Comparison of ENCODE assay signal across 8 mouse cellular contexts in the genomic region with DNA sequence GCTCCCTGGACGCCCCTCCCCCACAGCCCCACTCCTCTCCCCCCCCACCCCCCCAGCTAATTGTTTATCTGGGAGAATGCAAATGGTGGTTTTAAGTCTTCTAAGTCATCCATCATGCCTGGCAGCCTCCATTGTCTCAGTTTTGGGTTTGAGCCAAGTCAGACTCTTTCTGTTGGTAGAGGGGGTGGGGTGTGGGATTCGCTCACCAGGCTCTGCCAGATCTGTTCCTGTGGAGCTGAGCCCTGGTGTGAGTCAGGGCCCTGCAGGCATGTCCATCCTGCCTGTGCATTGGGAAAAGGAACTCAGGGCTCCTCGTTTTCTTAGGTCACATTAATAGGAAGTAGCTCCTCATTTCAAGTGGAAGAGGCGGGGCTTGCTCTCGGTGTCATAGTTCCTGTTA.
A peak's percentile ranks its signal among the peaks of the same experiment; 100 is the strongest.
DNase-seq lines count a peak whose midpoint lies in the region; ATAC-seq and TF ChIP-seq lines count a peak whose summit lies in the region.

No protein-coding gene starts in this region.

- no peak for TF ChIP-seq POLR2A in liver, adult 2 months (IDR thresholded peaks at IDR 0.05; ENCODE audit: extremely low read depth, insufficient read depth, low read length)
- no peak for TF ChIP-seq POLR2A in thymus, adult 2 months (IDR thresholded peaks at IDR 0.05; ENCODE audit: control insufficient read depth, extremely low read depth, insufficient read depth, low read length, poor library complexity)

- H3K4me1 ChIP-seq in heart, embryonic 10.5 days: peaks cover 94% of the 10 kb centered on the region
- peaks cover 30% of the 10 kb centered on the region for H3K4me1 ChIP-seq in liver, adult 2 months (ENCODE audit: control insufficient read depth, insufficient read depth, low read length)
- H3K4me1 ChIP-seq in midbrain, embryonic 16.5 days (ENCODE audit: control insufficient read depth, insufficient read depth, low read length): peaks cover 37% of the 10 kb centered on the region
- no peaks in the 10 kb centered on the region for H3K4me1 ChIP-seq in thymus, adult 2 months (replicated peaks; ENCODE audit: control insufficient read depth, insufficient read depth, low read length)

- H3K36me3 ChIP-seq in heart, embryonic 10.5 days: no peaks in the 10 kb centered on the region
- no peaks in the 10 kb centered on the region for H3K36me3 ChIP-seq in liver, adult 2 months (ENCODE audit: control insufficient read depth, insufficient read depth, low read length)
- H3K36me3 ChIP-seq in midbrain, embryonic 16.5 days (ENCODE audit: control insufficient read depth, insufficient read depth, low read length): no peaks in the 10 kb centered on the region
- no peaks in the 10 kb centered on the region for H3K36me3 ChIP-seq in thymus, adult 2 months (ENCODE audit: control insufficient read depth, insufficient read depth, low read length)

- H3K27ac ChIP-seq in heart, embryonic 10.5 days: peak overlapping the region; percentile 79
- H3K27ac ChIP-seq in liver, adult 2 months (replicated peaks; ENCODE audit: insufficient read depth, low read depth, low read length): no peak overlapping the region
- H3K27ac ChIP-seq in midbrain, embryonic 16.5 days (ENCODE audit: low read length): peak overlapping the region; percentile 67
- no peak overlapping the region for H3K27ac ChIP-seq in thymus, adult 2 months (ENCODE audit: control insufficient read depth, insufficient read depth, low read length)

- H3K79me2 ChIP-seq in liver, adult 2 months (ENCODE audit: control insufficient read depth, insufficient read depth, low read length): peaks cover 2% of the 10 kb centered on the region; the same call in 1 of the 2 replicates

- no peak for TF ChIP-seq CTCF in liver, adult 2 months (IDR thresholded peaks at IDR 0.05; ENCODE audit: low read depth, low read length)
- TF ChIP-seq CTCF in thymus, adult 2 months (IDR thresholded peaks at IDR 0.05; ENCODE audit: borderline replicate concordance, control insufficient read depth, extremely low read depth, insufficient read depth, low read length, poor library complexity): no peak

- peak overlapping the region; percentile 29; the same call in 1 of the 2 replicates for H3K4me3 ChIP-seq in heart, embryonic 10.5 days
- H3K4me3 ChIP-seq in liver, adult 2 months (ENCODE audit: insufficient read depth, low read depth, low read length): no peak overlapping the region
- no peak overlapping the region for H3K4me3 ChIP-seq in midbrain, embryonic 16.5 days (ENCODE audit: low read depth, low read length)
- no peak overlapping the region for H3K4me3 ChIP-seq in thymus, adult 2 months (ENCODE audit: control insufficient read depth, insufficient read depth, low read length)

- H3K9ac ChIP-seq in liver, adult 2 months (ENCODE audit: low read depth, low read length): no peak overlapping the region
- no peak overlapping the region for H3K9ac ChIP-seq in midbrain, embryonic 16.5 days (ENCODE audit: low read depth, low read length)

- no peaks in the 10 kb centered on the region for H3K27me3 ChIP-seq in heart, embryonic 10.5 days (ENCODE audit: insufficient read depth, poor library complexity, severe bottlenecking)
- H3K27me3 ChIP-seq in liver, adult 2 months (ENCODE audit: control insufficient read depth, insufficient read depth, low read length): no peaks in the 10 kb centered on the region
- H3K27me3 ChIP-seq in midbrain, embryonic 16.5 days (ENCODE audit: control insufficient read depth, insufficient read depth, low read depth, low read length): no peaks in the 10 kb centered on the region
- H3K27me3 ChIP-seq in thymus, adult 2 months (ENCODE audit: control insufficient read depth, insufficient read depth, low read length): no peaks in the 10 kb centered on the region

- peak overlapping the region; percentile 34 for H3K4me2 ChIP-seq in midbrain, embryonic 16.5 days (ENCODE audit: low read length)

- ATAC-seq in common myeloid progenitor, adult 5-6 weeks (replicated peaks; ENCODE audit: low read depth, poor library complexity, severe bottlenecking): peak; percentile 55
- ATAC-seq in midbrain, embryonic 16.5 days: 0 out of 2 replicates have a peak, but pooled peaks have one; percentile 30

- peak; percentile 65 for DNase-seq in cerebellum, postnatal 10 days
- no peak for DNase-seq in cerebellum, adult 11 months
- DNase-seq in heart, embryonic 10.5 days (ENCODE audit: low spot score): peak; percentile 91
- peak; percentile 82 for DNase-seq in kidney, adult 9 months
- peak; percentile 51 for DNase-seq in liver, adult 2 months (ENCODE audit: extremely low read depth, low read depth, low spot score)
- no peak for DNase-seq in thymus, adult 2 months

- no peaks in the 10 kb centered on the region for H3K9me3 ChIP-seq in heart, embryonic 10.5 days
- H3K9me3 ChIP-seq in midbrain, embryonic 16.5 days (replicated peaks; ENCODE audit: control insufficient read depth, low read length, poor library complexity, severe bottlenecking): no peaks in the 10 kb centered on the region

- WGBS in heart, embryonic 10.5 days: 3% methylated on average over 5 of the region's 5 CpGs
- 18% methylated on average over 5 of the region's 5 CpGs for WGBS in liver, adult 2 months
- 2% methylated on average over 5 of the region's 5 CpGs for WGBS in midbrain, embryonic 16.5 days
- 36% methylated on average over 5 of the region's 5 CpGs for WGBS in thymus, adult 2 months

Comparison
In these comparisons a context has a peak if more than half of its experiments do, and no peak if none do; other contexts are left out.
1. DNase-seq: peak in cerebellum, postnatal 10 days (2 of 2), heart, embryonic 10.5 days (single experiment), kidney, adult 9 months (single experiment) and liver, adult 2 months (single experiment); none in cerebellum, adult 11 months (single experiment) and thymus, adult 2 months (single experiment).
2. H3K27ac ChIP-seq: peak in heart, embryonic 10.5 days (single experiment) and midbrain, embryonic 16.5 days (single experiment); none in liver, adult 2 months (single experiment) and thymus, adult 2 months (single experiment).